Mouse (Mus musculus) kidney, postnatal 14 days (tissue): ENCODE data around the gene Gm17428.
"Not testable (repeated sequence)": the region's sequence is repeated elsewhere in the genome, so short reads cannot be mapped to it uniquely, and the experiment has no call there.

Experiments used
- DNase-seq: peaks from one replicate; pipeline ENCODE4 v3.0.0; 2022; ENCODE audit warnings: mixed read lengths

Gene Gm17428

DNA sequence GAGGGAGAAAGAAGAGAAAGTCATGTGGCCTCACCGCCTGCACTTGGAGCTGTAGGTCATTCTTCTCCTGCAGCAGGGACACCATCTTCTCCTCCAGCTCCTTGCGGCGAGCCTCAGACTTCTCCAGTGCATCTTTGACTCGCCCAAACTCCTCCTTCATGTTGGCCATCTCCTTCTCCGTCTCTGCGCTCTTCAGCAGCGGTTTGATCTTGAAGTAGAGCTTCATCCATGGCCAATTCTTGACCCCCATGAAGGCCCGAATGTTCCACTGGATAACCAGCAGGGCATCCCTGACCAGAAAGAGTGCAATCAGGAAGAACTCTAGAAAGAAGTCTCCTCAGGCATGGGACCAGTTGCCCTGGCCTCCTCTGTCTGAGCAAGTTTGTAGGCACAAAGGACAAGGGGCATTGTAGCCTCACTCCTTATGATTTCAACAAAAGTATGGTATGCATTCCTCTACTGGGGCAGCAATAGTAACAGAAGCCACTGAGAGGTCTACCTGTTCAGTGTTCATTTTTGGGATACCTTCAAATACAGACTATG, 23.0 kb upstream of the Gm17428 start:
- DNase-seq = no peak

GRCm38 (mm10) chr14:54954474-54954873, 22.3 kb upstream of the Gm17428 start:
- no peak for DNase-seq

- no peak for DNase-seq
Measured at GRCm38 (mm10) chr14:54955481-54955880, 21.3 kb upstream of the Gm17428 start.

GRCm38 (mm10) chr14:54956533-54956932, 20.2 kb upstream of the Gm17428 start:
- no peak for DNase-seq

GRCm38 (mm10) chr14:54958503-54958902, 18.2 kb upstream of the Gm17428 start:
- DNase-seq = no peak

GRCm38 (mm10) chr14:54959197-54959596, 17.5 kb upstream of the Gm17428 start:
- DNase-seq = no peak

GRCm38 (mm10) chr14:54959853-54960613, 16.7 kb upstream of the Gm17428 start:
- DNase-seq = not testable (repeated sequence)

GRCm38 (mm10) chr14:54960769-54961168, 16.0 kb upstream of the Gm17428 start:
- DNase-seq = no peak

GRCm38 (mm10) chr14:54961487-54961886, 15.2 kb upstream of the Gm17428 start:
- DNase-seq = no peak

DNA sequence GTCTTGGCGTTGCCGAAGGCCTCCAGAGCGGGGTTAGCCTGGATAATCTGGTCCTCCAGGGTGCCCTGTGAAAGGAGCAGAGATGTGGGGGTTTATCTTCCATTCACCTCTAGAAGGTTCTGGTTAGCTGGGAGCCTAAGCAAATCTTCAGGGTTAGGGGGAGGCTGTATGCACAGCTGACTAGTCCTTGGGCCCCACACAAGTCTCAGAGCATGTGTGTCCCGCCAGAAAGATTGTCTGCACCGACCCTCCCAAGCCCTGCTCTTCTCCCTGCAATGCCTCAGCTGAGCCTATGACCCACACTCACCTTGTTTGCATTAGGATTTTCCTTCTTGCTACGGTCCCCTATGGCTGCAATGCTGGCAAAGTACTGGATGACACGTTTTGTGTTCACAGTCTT, 14.0 kb upstream of the Gm17428 start:
- no peak for DNase-seq

DNA sequence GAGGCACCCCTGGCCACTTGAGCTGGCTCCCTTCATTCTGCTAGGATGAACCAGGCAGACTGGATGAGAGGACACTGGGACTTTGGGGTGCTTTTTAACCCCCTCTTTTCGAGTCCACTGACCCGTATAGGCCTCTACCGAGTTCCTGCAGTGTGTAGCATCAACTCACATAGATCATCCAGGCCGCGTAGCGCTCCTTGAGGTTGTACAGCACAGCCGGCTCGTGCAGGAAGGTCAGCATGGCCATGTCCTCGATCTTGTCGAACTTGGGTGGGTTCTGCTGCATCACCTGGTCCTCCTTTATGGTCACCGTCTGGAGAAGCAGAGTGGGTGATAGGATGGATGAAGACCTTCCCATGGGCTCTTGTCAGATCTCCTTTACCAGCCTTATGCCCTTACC, 13.0 kb upstream of the Gm17428 start:
- DNase-seq = no peak

DNA sequence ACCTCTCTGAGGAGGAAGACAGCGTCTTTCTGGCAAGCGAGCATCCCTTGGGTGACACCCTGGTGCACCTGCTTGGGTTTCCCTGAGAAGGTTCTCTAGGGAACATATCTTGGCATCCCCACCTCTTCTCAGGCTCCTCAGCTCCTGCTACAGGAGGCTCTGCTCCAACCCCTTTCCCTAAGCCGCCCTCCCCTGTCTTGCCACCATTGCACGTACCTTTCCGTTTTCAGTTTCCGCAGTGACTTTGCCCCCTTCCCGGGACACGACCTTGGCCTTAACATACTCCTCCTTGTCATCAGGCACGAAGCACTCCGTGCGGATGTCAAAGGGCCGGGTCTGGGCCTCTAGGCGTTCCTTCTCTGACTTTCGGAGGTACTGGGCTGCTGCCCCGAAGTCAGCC, 11.7 kb upstream of the Gm17428 start:
- no peak for DNase-seq

DNA sequence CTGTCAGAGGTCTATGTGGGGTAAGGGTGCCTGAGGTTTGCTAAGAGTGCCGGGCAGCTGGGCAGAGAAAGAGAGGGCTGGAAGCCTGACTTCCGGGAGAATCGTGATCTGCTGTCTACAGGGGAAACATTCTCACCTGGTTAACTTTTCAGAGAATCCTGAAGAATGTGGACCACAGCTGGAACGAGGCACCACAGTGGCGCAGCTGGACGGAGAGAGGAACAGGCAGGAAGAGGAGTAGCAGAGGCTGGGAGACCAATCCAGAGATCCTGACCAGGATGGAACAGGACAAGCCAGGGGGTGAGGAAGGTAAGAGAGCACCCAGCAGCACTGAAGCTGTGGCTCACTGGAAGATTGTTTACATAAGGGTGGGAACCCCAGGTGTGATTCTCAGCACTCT, 11.1 kb upstream of the Gm17428 start:
- no peak for DNase-seq

GRCm38 (mm10) chr14:54966320-54966977, 10.3 kb upstream of the Gm17428 start, which contains the start of gene Myh6:
Gene Myh6, minus strand, starts transcription at chr14:54966927.
- DNase-seq = no peak

DNA sequence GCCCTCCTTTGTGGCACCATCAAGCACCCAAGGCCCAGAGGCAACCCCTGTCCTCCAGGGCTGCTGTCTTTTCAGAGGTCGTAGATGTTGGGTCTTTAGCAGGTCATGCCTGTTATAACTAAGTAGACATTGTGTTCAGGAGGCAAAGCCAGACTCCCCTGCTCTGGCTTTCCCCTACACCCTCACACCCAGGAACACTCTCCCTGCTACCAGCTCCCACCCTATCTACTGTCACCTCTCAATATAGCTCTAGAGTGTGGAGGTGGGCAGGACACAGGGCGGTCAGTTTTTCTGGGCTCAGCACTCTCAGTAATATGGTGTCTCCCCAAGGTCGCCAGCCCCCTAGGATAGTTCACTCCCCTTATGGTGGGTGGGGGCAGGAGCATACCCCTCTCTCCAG, 8.9 kb upstream of the Gm17428 start:
- no peak for DNase-seq

DNA sequence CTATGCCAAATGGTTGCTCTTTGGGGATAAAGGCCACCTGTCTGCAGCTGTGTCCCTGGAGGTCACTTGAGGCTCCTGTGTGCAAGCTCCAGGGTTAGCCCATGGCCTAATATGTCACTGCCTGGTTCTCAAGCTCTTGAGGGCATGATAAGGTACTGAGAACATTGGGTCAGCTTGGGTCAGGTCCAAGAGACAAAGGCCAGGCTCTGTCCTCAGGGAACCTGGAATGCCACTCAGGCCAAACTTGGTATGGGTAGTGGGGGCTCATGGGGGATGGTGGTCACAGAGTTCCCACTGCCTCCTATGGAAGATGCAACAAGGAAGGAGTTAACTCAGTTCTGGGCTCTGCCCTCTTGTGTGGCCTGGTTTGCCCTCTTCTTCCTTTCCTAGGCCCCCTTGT, 8.4 kb upstream of the Gm17428 start:
- DNase-seq = no peak

- DNase-seq = not testable (repeated sequence)
Measured at GRCm38 (mm10) chr14:54972786-54973185, 3.9 kb upstream of the Gm17428 start.

DNA sequence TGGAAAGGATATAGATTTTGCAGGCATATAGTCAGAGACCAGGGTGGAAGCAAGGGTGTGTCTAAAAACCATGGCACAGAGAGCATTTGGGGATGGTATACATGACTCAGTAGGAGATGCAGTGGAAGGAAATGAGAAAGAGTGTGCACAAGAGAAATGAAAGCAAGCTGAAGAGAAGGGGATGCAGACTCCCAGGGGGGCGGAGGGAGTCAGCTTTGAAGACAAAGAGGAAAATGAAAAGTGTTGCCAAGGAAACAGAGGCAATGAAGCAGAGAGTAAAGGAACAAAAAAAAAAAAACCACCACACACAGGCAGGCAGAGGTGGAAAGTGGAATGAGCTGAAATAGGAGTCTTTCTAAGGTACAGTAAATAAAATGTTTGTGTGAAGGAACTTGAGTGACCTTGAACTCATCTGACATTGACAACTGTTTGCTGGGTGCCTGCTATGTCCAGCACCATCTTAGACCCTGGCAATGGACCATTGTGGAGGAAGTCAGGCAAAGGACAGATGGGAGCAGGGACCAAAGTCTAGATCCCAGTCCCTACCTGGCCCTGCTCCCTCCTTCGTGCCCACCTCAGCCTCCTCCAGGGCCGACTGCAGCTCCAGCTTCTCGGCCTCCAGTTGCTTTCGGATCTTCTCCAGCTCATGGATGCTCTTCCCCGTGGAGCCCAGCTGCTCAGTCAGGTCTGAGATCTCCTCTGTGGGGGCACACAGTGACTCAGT, 2.5 kb upstream of the Gm17428 start:
- no peak for DNase-seq

GRCm38 (mm10) chr14:54978664-54979063, 1.9 kb downstream of the Gm17428 start:
- no peak for DNase-seq

- no peak for DNase-seq
Measured at GRCm38 (mm10) chr14:54981934-54982333, 5.2 kb downstream of the Gm17428 start.

DNA sequence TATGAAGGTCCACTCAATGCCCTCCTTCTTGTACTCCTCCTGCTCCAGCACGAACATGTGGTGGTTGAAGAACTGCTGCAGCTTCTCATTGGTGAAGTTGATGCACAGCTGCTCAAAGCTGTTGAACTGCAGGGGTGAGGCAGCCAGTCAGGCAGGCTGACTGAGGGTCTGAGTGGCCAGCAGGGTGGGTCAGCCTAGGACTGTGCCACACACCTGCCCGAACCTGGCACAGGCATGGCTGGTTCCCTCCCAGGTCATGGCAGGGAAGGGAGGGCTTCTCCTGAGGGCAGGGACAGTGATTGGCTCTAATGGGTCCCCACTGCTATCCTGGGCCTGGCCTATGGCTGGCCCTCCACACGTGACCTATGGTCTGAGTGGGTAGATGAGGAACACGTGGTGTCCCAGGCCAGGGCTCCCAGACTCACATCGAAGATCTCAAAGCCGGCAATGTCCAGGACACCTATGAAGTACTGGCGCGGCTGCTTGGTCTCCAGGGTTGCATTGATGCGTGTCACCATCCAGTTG, 11.7 kb downstream of the Gm17428 start:
- DNase-seq = not testable (repeated sequence)

GRCm38 (mm10) chr14:54988882-54989281, 12.1 kb downstream of the Gm17428 start:
- no peak for DNase-seq

- no peak for DNase-seq
Measured at GRCm38 (mm10) chr14:54989886-54990441, 13.2 kb downstream of the Gm17428 start.
